Mouse (Mus musculus) splenic B cell, adult 2 months (primary cell): ENCODE results near the gene Gm28374.

Experiments
- DNase-seq: peaks from one replicate; pipeline ENCODE4 v3.0.0-alpha.2; 2011; ENCODE audit warnings: low read depth, low spot score
- H3K27me3 ChIP-seq: 2 replicates; pipeline ENCODE4 v1.6.1; 2012; ENCODE audit warnings: mild to moderate bottlenecking, low read length, moderate library complexity, mixed read lengths; ENCODE audit not compliant: control insufficient read depth, poor library complexity, insufficient read depth, severe bottlenecking
- H3K36me3 ChIP-seq: 2 replicates; pipeline ENCODE4 v1.6.1; 2012; ENCODE audit warnings: mild to moderate bottlenecking, low read length, moderate library complexity, mixed read lengths; ENCODE audit not compliant: control insufficient read depth, poor library complexity, insufficient read depth, severe bottlenecking

The Gm28374 gene

GRCm38 (mm10) chr19:6105586-6105985 is 23.5 kb upstream of the Gm28374 start, which contains the start of gene Naaladl1:
TSS of gene Naaladl1 (plus strand) at chr19:6105782.
- Histone ChIP-seq H3K27me3 (no peaks in the 10 kb centered on the region), H3K36me3 (no peaks in the 10 kb centered on the region)
- DNase-seq = no peak

- no peaks in the 10 kb centered on the region for H3K27me3 ChIP-seq
These were observed 22.4 kb upstream of the Gm28374 start for GRCm38 (mm10) chr19:6104476-6104875.

GRCm38 (mm10) chr19:6102169-6102853 is 20.3 kb upstream of the Gm28374 start:
- H3K27me3 ChIP-seq = no peaks in the 10 kb centered on the region
- DNase-seq = no peak
- no peaks in the 10 kb centered on the region for H3K36me3 ChIP-seq

More at GRCm38 (mm10) chr19:6104476-6104875, 22.4 kb upstream of the Gm28374 start:
- H3K36me3 ChIP-seq = no peaks in the 10 kb centered on the region
- DNase-seq = no peak

- no peak for DNase-seq
- H3K36me3 ChIP-seq = no peaks in the 10 kb centered on the region
- H3K27me3 ChIP-seq = no peaks in the 10 kb centered on the region
These were observed 19.1 kb upstream of the Gm28374 start for GRCm38 (mm10) chr19:6101186-6101585.

- no peaks in the 10 kb centered on the region for H3K36me3 ChIP-seq
- H3K27me3 ChIP-seq = no peaks in the 10 kb centered on the region
- DNase-seq = no peak
These were observed 15.8 kb upstream of the Gm28374 start for GRCm38 (mm10) chr19:6097847-6098246.

GRCm38 (mm10) chr19:6094119-6094518 is 12.1 kb upstream of the Gm28374 start, which contains the start of gene AC131692.1:
TSS of gene AC131692.1 (plus strand) at chr19:6094419.
- no peaks in the 10 kb centered on the region for H3K36me3 ChIP-seq
- no peak for DNase-seq
- no peaks in the 10 kb centered on the region for H3K27me3 ChIP-seq

- no peak for DNase-seq
- no peaks in the 10 kb centered on the region for H3K27me3 ChIP-seq
- H3K36me3 ChIP-seq = no peaks in the 10 kb centered on the region
These were observed 6.8 kb upstream of the Gm28374 start for GRCm38 (mm10) chr19:6088841-6089240.

- no peaks in the 10 kb centered on the region for H3K27me3 ChIP-seq
- H3K36me3 ChIP-seq = peaks cover 2% of the 10 kb centered on the region; the same call in 1 of the 2 replicates
- peak; percentile 81 for DNase-seq
These were observed 3.4 kb upstream of the Gm28374 start for GRCm38 (mm10) chr19:6085417-6085879.

GRCm38 (mm10) chr19:6084478-6085248 is 2.6 kb upstream of the Gm28374 start, which contains the start of the genes Zfpl1 and Cdca5:
TSS of gene Zfpl1 (minus strand) at chr19:6084956.
TSS of gene Cdca5 (plus strand) at chr19:6084983.
- Histone ChIP-seq H3K27me3 (no peaks in the 10 kb centered on the region), H3K36me3 (peaks cover 2% of the 10 kb centered on the region; the same call in 1 of the 2 replicates)
- DNase-seq = peak; percentile 99

GRCm38 (mm10) chr19:6079983-6080480 is 2.0 kb downstream of the Gm28374 start, which contains the start of gene Tmem262:
TSS of gene Tmem262 (plus strand) at chr19:6080033.
- DNase-seq = no peak
- H3K36me3 ChIP-seq = peaks cover 2% of the 10 kb centered on the region; the same call in 1 of the 2 replicates
- no peaks in the 10 kb centered on the region for H3K27me3 ChIP-seq

- Histone ChIP-seq H3K36me3 (peaks cover 2% of the 10 kb centered on the region; the same call in 1 of the 2 replicates), H3K27me3 (no peaks in the 10 kb centered on the region)
- DNase-seq = peak; percentile 93
These were observed 5.3 kb downstream of the Gm28374 start, which contains the start of gene Vps51 for GRCm38 (mm10) chr19:6076564-6077393. TSS of gene Vps51 (minus strand) at chr19:6077231.

- DNase-seq = no peak
- H3K36me3 ChIP-seq = no peaks in the 10 kb centered on the region; the same call in 1 of the 2 replicates
- no peaks in the 10 kb centered on the region for H3K27me3 ChIP-seq
These were observed 8.2 kb downstream of the Gm28374 start for GRCm38 (mm10) chr19:6073889-6074288.

- Histone ChIP-seq H3K27me3 (no peaks in the 10 kb centered on the region), H3K36me3 (no peaks in the 10 kb centered on the region; the same call in 1 of the 2 replicates)
- DNase-seq = peak; percentile 43
These were observed 10.8 kb downstream of the Gm28374 start for GRCm38 (mm10) chr19:6071261-6071660.
